Mouse (Mus musculus) forebrain, embryonic 10.5 days (tissue): ENCODE results near the gene Tmie. TPM values are rescaled to one million over a fixed set of nuclear protein-coding genes. Genes with fewer than 3 reads are reported as not detected.
A peak's percentile ranks its signal among the peaks of the same experiment; 100 is the strongest.

Experiments used
- DNase-seq: peaks from one replicate; pipeline ENCODE4 v3.0.0-alpha.2; 2017; ENCODE audit warnings: low spot score; ENCODE audit errors: extremely low spot score
- H3K27ac ChIP-seq: fragments of 300-500 bp; sonication (generic); 2 replicates; pipeline ENCODE4 v1.5.1; 2016; ENCODE audit warnings: mild to moderate bottlenecking
- H3K27me3 ChIP-seq: fragments of 300-500 bp; sonication (generic); 2 replicates; pipeline ENCODE4 v1.6.1; 2016; ENCODE audit warnings: mild to moderate bottlenecking; ENCODE audit not compliant: poor library complexity, severe bottlenecking
- H3K36me3 ChIP-seq: fragments of 300-500 bp; sonication (generic); replicated peaks from 2 replicates; pipeline ENCODE4 v1.6.1; 2016; ENCODE audit warnings: mild to moderate bottlenecking, moderate library complexity
- H3K4me1 ChIP-seq: fragments of 300-500 bp; sonication (generic); 2 replicates; pipeline ENCODE4 v1.6.1; 2016
- H3K4me3 ChIP-seq: fragments of 300-500 bp; sonication (generic); 2 replicates; pipeline ENCODE4 v1.5.1; 2016; ENCODE audit warnings: mild to moderate bottlenecking, moderate library complexity
- H3K9me3 ChIP-seq: fragments of 300-500 bp; sonication (generic); 2 replicates; pipeline ENCODE4 v1.6.1; 2016; ENCODE audit warnings: mild to moderate bottlenecking, moderate library complexity
- WGBS: fragments of 180-500 bp; shearing (Covaris S2); methylation state at CpG from one replicate; pipeline ENCODE4 v1.1.7; 2016; 5-methylcytosine and 5-hydroxymethylcytosine counted together
- polyA plus RNA-seq: library from polyadenylated mRNA; unstranded; fragments of >200 nt; fragmentation: Nextera tagmentation; extraction: Ambion mirVana; gene quantifications from 2 replicates; pipeline ENCODE4 v1.2.1, GENCODE M21; 2016

Tmie gene
- polyA plus RNA-seq, result 0.14 and 0.26 TPM in 2 replicates

DNA sequence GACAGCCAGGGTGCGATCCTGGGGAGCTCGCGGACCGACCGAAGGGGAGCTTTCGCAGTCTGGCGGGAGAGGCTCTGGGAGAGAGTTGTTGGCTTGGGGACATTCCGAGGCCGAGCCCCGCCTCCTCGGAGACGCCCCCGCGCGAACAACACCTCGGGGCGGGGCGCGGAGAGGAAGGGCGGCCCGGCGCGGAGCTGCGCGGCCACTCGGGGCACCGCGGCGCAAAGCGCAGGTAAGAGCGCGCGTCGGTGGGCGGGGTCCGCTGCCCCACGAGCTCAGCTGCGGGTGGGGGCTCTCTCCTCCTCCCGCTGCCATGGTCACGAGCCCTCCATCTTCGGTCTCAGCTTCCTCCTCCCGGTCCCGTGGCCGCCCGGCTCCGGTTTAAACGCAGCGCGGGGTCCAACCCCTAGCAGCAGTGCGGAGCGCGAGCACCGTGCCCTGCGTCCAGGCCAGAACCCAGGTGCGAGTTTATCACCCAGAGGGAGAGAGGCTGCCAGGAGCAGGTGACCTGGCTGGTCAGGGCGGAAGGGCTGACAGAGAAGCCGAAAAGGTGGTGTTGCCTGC lies at the start of gene Tmie:
TSS of gene Tmie (minus strand) at position 116 of the 564 bp plus-strand sequence.
- Histone ChIP-seq H3K4me3 (peak within 1 kb of the TSS; percentile 62), H3K27ac (peak within 1 kb of the TSS; percentile 49; the same call in 1 of the 2 replicates), H3K36me3 (no peaks in the 10 kb centered on the region), H3K4me1 (peaks cover 23% of the 10 kb centered on the region), H3K9me3 (no peaks in the 10 kb centered on the region), H3K27me3 (peaks cover 74% of the 10 kb centered on the region)
- DNase-seq, result no peak
- 1% methylated on average over 56 of the region's 57 CpGs for WGBS

DNA sequence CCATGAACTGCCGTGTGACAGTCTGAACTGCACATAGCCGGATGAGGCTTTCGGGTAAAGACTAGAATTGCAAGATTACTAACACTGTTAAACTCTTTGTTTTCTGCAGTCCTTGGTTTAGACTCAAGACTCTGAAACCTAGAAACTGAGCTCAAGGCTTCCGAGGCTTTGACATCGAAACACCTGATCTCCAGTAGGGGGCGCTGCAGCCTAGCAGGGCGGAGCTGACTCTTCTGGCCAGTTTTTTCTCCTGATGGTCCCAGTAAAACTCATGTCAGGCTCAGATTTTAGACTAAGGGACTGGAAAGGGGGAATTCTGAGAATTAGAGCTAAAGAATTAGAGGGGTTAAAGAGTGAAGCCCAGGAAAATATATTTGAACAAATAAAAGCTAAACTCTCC lies 42.8 kb upstream of the Tmie start:
- Histone ChIP-seq H3K4me3 (no peak overlapping the region), H3K9me3 (no peaks in the 10 kb centered on the region), H3K27ac (no peak overlapping the region), H3K4me1 (0 out of 2 replicates have a peak, but pooled peaks cover 4% of the 10 kb centered on the region), H3K36me3 (no peaks in the 10 kb centered on the region), H3K27me3 (no peaks in the 10 kb centered on the region)
- DNase-seq, result peak; percentile 70
- 20% methylated on average over 7 of the region's 7 CpGs for WGBS

DNA sequence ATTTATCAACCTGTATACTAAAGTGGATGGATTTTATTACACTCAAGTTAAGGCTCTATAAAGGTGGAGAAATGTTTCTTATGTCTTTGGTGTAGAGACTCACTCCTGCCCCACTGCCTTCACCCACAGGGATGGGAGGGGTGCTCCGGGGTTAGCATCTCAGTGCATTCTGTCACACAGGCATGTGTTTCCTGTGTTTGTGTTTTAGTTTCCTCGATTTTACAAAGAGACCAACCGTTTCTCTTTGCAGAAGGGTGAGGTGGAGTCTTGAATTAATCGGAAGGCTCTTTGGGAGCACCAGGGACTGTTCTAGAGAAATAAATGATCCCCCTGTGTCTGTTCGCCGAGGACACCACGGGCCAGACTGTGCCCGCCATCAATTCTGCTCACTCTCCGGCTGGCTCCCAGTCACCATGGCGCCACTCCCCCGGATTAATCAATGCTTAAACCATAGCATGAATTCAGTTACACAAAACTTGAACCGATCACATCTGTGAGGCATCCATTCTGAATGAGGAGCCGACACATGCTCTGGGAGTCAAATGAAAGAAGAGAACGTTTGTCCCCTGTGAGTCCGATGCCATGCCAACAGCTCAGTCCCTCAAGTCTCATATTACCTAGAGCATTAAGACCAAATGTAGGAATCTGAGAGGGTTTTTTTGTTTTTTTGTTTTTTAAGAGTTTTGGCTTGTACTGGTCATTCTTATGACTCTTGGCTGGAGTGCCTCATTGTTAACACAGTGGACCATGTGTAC lies 40.9 kb upstream of the Tmie start:
- no peaks in the 10 kb centered on the region for H3K27me3 ChIP-seq
- no peak for DNase-seq
- H3K4me3 ChIP-seq, result no peak overlapping the region
- H3K36me3 ChIP-seq, result no peaks in the 10 kb centered on the region
- H3K4me1 ChIP-seq, result 0 out of 2 replicates have a peak, but pooled peaks cover 4% of the 10 kb centered on the region
- H3K9me3 ChIP-seq, result no peaks in the 10 kb centered on the region
- H3K27ac ChIP-seq, result no peak overlapping the region
- 77% methylated on average over 15 of the region's 15 CpGs for WGBS

DNA sequence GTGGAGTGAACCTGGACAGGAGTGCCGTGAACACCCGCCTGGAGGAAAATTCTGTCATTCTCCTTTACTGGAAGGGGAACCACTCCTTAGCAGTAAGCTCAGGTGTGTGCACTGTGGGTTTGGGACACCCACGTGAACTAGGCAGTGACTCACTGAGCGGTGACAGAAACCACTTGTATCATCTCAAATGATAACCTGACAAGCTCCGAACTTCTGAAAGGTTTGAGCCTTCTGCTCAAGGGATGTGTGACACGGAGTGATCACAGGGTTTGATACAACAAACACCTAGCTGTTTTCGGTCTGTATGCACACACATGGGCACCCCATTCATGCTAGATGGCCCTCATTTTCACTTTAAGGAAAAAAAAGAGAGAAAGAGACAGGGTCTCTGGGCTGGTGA lies 36.9 kb upstream of the Tmie start, which contains the start of gene Fam240a:
TSS of gene Fam240a (minus strand) at position 76 of the 400 bp plus-strand sequence.
- Histone ChIP-seq H3K4me3 (no peak within 1 kb of the TSS), H3K9me3 (no peaks in the 10 kb centered on the region), H3K4me1 (peaks cover 10% of the 10 kb centered on the region), H3K27me3 (no peaks in the 10 kb centered on the region), H3K36me3 (no peaks in the 10 kb centered on the region), H3K27ac (no peak within 1 kb of the TSS)
- no peak for DNase-seq
- WGBS, result 91% methylated on average over 7 of the region's 7 CpGs

DNA sequence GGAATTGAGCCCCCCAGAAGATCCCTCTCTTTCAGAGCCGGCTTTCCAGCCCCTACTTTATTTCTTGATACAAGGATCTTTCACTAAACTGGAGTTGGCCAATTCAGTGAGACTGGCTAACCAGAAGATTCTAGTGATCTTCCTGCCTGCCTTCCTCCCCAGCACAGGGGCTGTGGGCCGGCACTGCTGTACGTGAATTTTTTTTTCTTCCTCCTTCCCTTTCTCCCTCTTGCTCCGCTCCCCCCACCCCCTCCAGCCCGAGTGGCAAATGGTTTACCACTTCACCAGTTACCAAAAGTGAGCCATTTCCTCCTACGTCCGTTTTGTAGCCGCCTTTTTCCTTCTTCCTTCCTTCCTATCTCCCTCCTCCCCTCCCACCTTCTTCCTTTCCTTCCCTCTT lies 35.6 kb upstream of the Tmie start:
- no peak for DNase-seq
- WGBS, result 77% methylated on average over 8 of the region's 8 CpGs
- H3K9me3 ChIP-seq, result no peaks in the 10 kb centered on the region

DNA sequence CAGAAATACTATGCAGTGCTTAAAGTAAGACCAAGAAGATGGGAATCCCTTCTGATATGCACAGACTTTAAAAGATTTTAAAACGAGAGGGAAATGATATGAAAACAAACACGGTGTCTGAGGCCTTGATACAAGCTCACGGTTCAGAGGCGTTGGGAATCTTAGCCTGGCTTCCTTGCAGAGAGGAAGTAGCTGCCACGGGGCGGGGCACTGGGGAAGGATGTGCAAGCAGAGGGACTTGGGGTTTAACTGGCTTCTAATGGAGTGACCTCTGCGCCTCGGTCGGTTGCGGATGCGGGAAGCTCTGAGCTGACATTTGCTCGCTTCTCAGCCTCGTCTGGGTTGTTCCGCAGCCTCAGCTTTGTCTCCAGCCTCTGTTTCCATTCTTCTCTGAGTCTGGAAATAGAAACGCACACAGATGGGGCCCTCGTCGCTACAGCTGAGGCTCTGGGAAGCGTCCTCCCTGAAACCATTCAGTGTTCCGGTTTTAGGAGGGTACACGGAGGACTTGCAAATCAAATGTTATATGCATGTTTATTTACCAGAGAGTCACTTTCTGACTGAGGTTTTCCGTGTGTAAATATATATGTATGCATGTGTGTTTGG lies 34.8 kb upstream of the Tmie start:
- Histone ChIP-seq H3K36me3 (no peaks in the 10 kb centered on the region), H3K27me3 (no peaks in the 10 kb centered on the region), H3K4me1 (peaks cover 6% of the 10 kb centered on the region), H3K9me3 (no peaks in the 10 kb centered on the region), H3K27ac (no peak overlapping the region), H3K4me3 (no peak overlapping the region)
- DNase-seq, result no peak
- WGBS, result 64% methylated on average over 21 of the region's 21 CpGs

More for the DNA sequence above, 35.6 kb upstream of the Tmie start:
- no peaks in the 10 kb centered on the region for H3K36me3 ChIP-seq
- no peak overlapping the region for H3K27ac ChIP-seq
- H3K27me3 ChIP-seq, result no peaks in the 10 kb centered on the region
- no peak overlapping the region for H3K4me3 ChIP-seq
- peaks cover 6% of the 10 kb centered on the region for H3K4me1 ChIP-seq

DNA sequence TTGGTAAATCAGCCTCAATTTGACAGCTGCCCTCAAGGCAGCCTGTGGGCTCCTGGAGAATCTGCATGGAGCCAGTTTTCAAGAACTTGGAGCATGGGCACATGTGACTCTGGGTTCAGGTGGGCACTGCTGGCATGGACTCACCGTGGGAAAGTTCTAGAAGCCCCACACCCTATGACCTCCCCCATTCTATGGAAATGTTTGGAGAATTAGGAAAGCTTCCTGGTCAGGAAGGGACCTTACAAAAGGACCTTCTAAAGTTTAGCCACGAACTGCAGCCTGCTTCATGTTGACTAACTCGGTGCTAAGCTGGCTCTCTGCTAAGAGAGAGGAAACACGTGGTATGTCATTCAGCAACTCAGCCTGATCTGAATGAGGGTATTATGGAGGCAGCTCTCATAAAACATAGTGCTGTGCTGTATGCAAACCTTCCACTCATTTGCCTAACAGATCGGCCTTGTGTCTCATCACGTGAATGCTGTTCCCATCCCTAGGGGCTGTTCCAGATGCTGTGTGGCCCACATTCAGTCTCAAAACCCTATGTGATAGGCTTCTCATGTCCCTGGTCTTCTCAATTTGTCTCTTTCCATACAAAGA lies 29.6 kb upstream of the Tmie start:
- Histone ChIP-seq H3K27me3 (no peaks in the 10 kb centered on the region), H3K36me3 (no peaks in the 10 kb centered on the region), H3K4me3 (no peak overlapping the region), H3K27ac (no peak overlapping the region), H3K4me1 (peaks cover 6% of the 10 kb centered on the region), H3K9me3 (peaks cover 5% of the 10 kb centered on the region; the same call in 1 of the 2 replicates)
- 82% methylated on average over 6 of the region's 6 CpGs for WGBS
- DNase-seq, result no peak

DNA sequence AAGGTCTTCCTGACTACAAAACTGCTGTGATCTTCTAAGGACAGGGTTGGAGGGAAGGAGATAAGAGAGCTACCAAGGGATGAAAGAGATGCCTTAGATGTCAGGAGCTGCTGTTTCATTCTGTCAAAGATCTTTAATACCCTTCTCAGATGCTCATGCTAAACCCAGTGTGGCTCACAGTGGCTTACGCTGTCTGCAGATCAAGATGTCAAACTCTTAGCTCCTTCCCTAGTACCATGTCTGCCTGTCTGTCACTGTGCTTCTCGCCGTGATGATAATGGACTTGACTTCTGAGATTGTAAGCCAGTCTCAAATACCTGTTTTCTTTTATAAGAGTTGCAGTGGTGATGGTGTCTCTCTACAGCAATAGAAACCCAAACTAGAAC lies 28.7 kb upstream of the Tmie start:
- peaks cover 5% of the 10 kb centered on the region; the same call in 1 of the 2 replicates for H3K9me3 ChIP-seq
- 91% methylated on average over 3 of the region's 3 CpGs for WGBS
- no peak for DNase-seq
- no peak overlapping the region for H3K27ac ChIP-seq
- H3K4me3 ChIP-seq, result no peak overlapping the region
- H3K4me1 ChIP-seq, result peaks cover 6% of the 10 kb centered on the region
- H3K36me3 ChIP-seq, result no peaks in the 10 kb centered on the region
- H3K27me3 ChIP-seq, result no peaks in the 10 kb centered on the region

DNA sequence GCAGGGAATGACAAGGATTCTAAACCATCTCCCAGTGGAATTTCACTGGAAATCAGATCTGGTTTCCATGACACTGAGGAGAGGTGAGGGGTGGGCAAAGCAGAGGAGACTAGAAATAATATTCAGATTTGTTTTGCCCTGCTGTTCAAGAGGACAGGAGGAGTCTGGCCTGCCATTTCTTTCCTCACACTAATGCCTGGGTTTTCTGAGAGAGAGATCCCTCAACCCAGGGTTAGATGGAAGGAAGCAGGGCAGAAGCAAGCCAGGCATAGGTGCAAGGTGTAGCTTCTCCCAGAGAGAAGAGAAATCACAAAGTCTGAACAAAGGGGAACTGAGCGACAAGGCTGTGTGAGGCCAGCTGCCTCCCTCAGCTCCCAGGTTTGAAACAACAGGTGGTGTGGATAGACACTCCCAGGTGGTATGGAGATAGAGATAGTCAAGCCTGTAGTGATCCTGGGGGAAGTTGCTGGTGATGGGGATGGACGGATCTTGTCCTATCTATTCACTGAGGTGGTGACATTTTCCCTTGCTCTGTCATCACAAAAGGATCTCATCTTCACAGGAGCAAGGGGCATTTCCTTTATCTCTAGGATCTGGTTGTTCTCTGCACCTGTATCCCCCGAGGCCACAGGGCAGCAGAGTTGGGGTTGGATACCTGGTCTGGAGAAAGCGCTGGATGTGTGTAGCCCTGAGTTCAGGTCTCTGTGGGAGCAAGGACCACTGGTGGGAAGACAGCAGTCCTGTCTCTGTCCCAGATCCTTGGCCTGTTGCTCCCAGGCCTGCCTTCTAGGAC lies 28.1 kb upstream of the Tmie start:
- Histone ChIP-seq H3K27me3 (no peaks in the 10 kb centered on the region), H3K9me3 (peaks cover 5% of the 10 kb centered on the region; the same call in 1 of the 2 replicates), H3K4me3 (no peak overlapping the region), H3K27ac (no peak overlapping the region), H3K36me3 (no peaks in the 10 kb centered on the region), H3K4me1 (peaks cover 6% of the 10 kb centered on the region)
- no peak for DNase-seq
- 84% methylated on average over 4 of the region's 4 CpGs for WGBS

DNA sequence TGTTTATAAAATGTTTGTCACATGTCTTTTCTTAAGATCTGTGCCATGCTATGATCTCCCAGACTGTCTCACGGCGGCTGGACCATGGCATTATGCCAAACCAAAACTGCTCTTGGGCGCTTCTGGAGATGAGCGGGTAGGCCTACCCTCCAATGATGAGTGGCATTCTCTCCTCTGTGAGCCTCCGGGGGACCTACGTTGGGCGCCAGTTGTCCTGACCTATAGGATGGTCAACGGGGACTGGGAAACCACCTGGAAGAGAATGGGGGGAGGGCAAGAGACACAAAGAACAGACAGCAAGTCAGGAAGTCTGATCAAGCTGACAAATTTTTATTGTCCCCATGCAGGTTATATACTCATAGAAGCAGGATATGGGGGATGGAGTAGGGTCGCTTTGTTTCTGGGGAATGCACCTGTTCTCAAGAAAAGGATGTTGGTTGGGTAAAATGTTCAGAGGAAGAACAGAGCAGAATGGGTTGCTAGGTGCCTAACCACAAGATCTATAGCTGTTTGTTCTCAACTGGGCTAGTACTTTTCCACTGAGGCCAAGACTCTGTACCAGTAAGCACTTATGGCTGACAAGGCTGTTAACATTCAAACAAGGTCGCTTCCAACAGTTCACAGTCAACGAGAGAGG lies 27.4 kb upstream of the Tmie start:
- no peaks in the 10 kb centered on the region for H3K36me3 ChIP-seq
- H3K9me3 ChIP-seq, result peaks cover 5% of the 10 kb centered on the region; the same call in 1 of the 2 replicates
- no peak overlapping the region for H3K4me3 ChIP-seq
- peaks cover 4% of the 10 kb centered on the region for H3K4me1 ChIP-seq
- no peak overlapping the region for H3K27ac ChIP-seq
- no peaks in the 10 kb centered on the region for H3K27me3 ChIP-seq
- 95% methylated on average over 11 of the region's 11 CpGs for WGBS
- DNase-seq, result no peak

DNA sequence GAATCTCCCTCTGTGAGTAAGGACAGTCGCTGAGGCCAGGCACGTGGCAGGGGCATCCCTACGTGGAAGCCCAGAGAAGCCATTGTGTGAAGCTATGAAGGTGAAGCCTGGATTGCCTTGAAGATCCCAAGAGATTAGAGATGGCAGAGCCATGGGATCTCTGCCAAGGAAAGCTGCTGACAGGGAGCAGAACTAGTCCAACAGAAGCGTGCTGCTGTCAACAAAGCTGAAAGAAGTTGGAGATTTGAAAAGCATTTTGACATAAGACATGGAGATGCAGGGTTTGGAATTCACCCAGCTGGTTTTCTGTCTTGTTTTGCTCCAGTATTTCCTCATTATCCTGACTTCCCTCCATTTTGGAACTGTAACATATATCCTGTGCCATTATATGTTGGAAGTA lies 22.4 kb upstream of the Tmie start:
- Histone ChIP-seq H3K4me3 (no peak overlapping the region), H3K9me3 (peaks cover 3% of the 10 kb centered on the region; the same call in 1 of the 2 replicates), H3K27ac (no peak overlapping the region), H3K4me1 (no peaks in the 10 kb centered on the region), H3K36me3 (no peaks in the 10 kb centered on the region), H3K27me3 (peaks cover 9% of the 10 kb centered on the region; the same call in 1 of the 2 replicates)
- DNase-seq, result no peak
- WGBS, result 92% methylated on average over 4 of the region's 4 CpGs

DNA sequence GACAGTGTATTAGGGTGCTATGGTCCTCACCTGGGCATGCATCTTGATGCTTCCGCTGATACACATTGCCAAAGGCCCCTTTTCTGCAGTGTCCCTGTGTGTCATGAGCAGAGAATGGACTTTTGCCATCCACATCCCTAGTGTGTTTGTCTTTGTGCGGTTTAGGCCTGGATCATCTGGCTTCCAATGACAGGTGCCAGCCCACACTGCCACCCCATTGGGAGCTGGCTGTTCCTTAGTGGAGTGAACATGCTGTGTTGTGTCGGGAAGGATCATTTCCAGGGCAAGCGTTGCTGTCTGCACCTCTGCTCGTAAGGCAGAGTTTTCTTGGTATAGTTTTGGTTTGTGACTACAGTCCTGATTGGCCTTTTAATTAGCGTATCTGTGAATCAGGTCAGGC lies 21.3 kb upstream of the Tmie start:
- Histone ChIP-seq H3K27ac (no peak overlapping the region), H3K36me3 (no peaks in the 10 kb centered on the region), H3K27me3 (peaks cover 9% of the 10 kb centered on the region; the same call in 1 of the 2 replicates), H3K9me3 (no peaks in the 10 kb centered on the region), H3K4me3 (no peak overlapping the region), H3K4me1 (peaks cover 8% of the 10 kb centered on the region)
- no peak for DNase-seq
- whole genome bisulfite sequencing, result 87% methylated on average over 6 of the region's 6 CpGs
